Comparison of ENCODE assay signal across 29 mouse cellular contexts in genomic region chr6:71081230-71081629, GRCm38 (mm10).
DNase-seq lines count a peak whose midpoint lies in the region; ATAC-seq and TF ChIP-seq lines count a peak whose summit lies in the region.
"Had no signal": no experiment of that assay in that cellular context is flagged by ENCODE, and none has a peak within 500 bp of the region (broad histone marks: within the 10 kb centered on the region; RNA-seq: fewer than 3 reads in every experiment).

No protein-coding gene starts in this region.

- no peak for TF ChIP-seq POLR2A in limb, embryonic 14.5 days (IDR thresholded peaks at IDR 0.05; ENCODE audit: borderline replicate concordance, extremely low read depth, insufficient read depth, insufficient read length)

- no peak overlapping the region for H3K9ac ChIP-seq in embryonic facial prominence, embryonic 14.5 days (ENCODE audit: low read depth, low read length)
- H3K9ac ChIP-seq in hindbrain, embryonic 15.5 days, result no peak overlapping the region
- H3K9ac ChIP-seq in midbrain, postnatal 0 days (replicated peaks; ENCODE audit: low read length, poor library complexity, severe bottlenecking), result no peak overlapping the region
- no peak overlapping the region for H3K9ac ChIP-seq in midbrain, embryonic 15.5 days
- no peak overlapping the region for H3K9ac ChIP-seq in limb, embryonic 14.5 days (ENCODE audit: low read depth, low read length, severe bottlenecking)
- H3K9ac ChIP-seq: embryonic facial prominence, embryonic 12.5 days; heart, embryonic 15.5 days; limb, embryonic 15.5 days; liver, embryonic 13.5 days; midbrain, embryonic 12.5 days had no signal

- no peak overlapping the region for H3K4me3 ChIP-seq in embryonic facial prominence, embryonic 14.5 days (ENCODE audit: low read depth, low read length)
- H3K4me3 ChIP-seq in embryonic facial prominence, embryonic 10.5 days, result no peak overlapping the region
- no peak overlapping the region for H3K4me3 ChIP-seq in hindbrain, embryonic 15.5 days
- H3K4me3 ChIP-seq in hindbrain, embryonic 10.5 days, result no peak overlapping the region
- H3K4me3 ChIP-seq in midbrain, postnatal 0 days (ENCODE audit: low read depth, low read length), result no peak overlapping the region
- no peak overlapping the region for H3K4me3 ChIP-seq in midbrain, embryonic 15.5 days
- H3K4me3 ChIP-seq in limb, embryonic 14.5 days (replicated peaks; ENCODE audit: low read length), result no peak overlapping the region
- H3K4me3 ChIP-seq: embryonic facial prominence, embryonic 12.5 days; erythroblast, embryonic 14.5 days; heart, embryonic 10.5 days; heart, embryonic 15.5 days; limb, embryonic 15.5 days; liver, embryonic 13.5 days; megakaryocyte, embryonic 14.5 days; midbrain, embryonic 12.5 days had no signal

- no peak for ATAC-seq in embryonic facial prominence, embryonic 14.5 days (ENCODE audit: low read depth)
- peak; percentile 48; the same call in 1 of the 2 replicates for ATAC-seq in hindbrain, embryonic 15.5 days (ENCODE audit: low FRiP score, low read depth)
- no peak; the same call in 1 of the 2 replicates for ATAC-seq in midbrain, postnatal 0 days (ENCODE audit: low FRiP score)
- ATAC-seq in midbrain, embryonic 15.5 days (replicated peaks), result no peak
- no peak for ATAC-seq in limb, embryonic 14.5 days (ENCODE audit: low FRiP score, low read depth)
- ATAC-seq: intestine, embryonic 16.5 days; lung, postnatal 0 days had no signal

- no peak overlapping the region; the same call in 1 of the 2 replicates for H3K27ac ChIP-seq in embryonic facial prominence, embryonic 14.5 days (replicated peaks; ENCODE audit: low read depth, low read length)
- no peak overlapping the region for H3K27ac ChIP-seq in embryonic facial prominence, embryonic 10.5 days (replicated peaks)
- no peak overlapping the region for H3K27ac ChIP-seq in hindbrain, embryonic 15.5 days (replicated peaks)
- no peak overlapping the region for H3K27ac ChIP-seq in hindbrain, embryonic 10.5 days
- no peak overlapping the region for H3K27ac ChIP-seq in midbrain, postnatal 0 days (ENCODE audit: low read depth, low read length)
- no peak overlapping the region for H3K27ac ChIP-seq in midbrain, embryonic 15.5 days
- H3K27ac ChIP-seq in limb, embryonic 14.5 days (replicated peaks; ENCODE audit: low read depth, low read length), result no peak overlapping the region
- H3K27ac ChIP-seq: embryonic facial prominence, embryonic 12.5 days; heart, embryonic 10.5 days; heart, embryonic 15.5 days; limb, embryonic 15.5 days; liver, embryonic 13.5 days; midbrain, embryonic 12.5 days had no signal

- H3K27me3 ChIP-seq in embryonic facial prominence, embryonic 14.5 days (replicated peaks; ENCODE audit: control insufficient read depth, insufficient read depth, low read length), result no peaks in the 10 kb centered on the region
- no peaks in the 10 kb centered on the region for H3K27me3 ChIP-seq in embryonic facial prominence, embryonic 10.5 days (replicated peaks; ENCODE audit: low read depth, poor library complexity, severe bottlenecking)
- H3K27me3 ChIP-seq in hindbrain, embryonic 15.5 days, result no peaks in the 10 kb centered on the region
- no peaks in the 10 kb centered on the region for H3K27me3 ChIP-seq in hindbrain, embryonic 10.5 days (ENCODE audit: insufficient read depth, poor library complexity, severe bottlenecking)
- H3K27me3 ChIP-seq in midbrain, postnatal 0 days (ENCODE audit: insufficient read depth, low read length), result no peaks in the 10 kb centered on the region
- H3K27me3 ChIP-seq in midbrain, embryonic 15.5 days (replicated peaks), result no peaks in the 10 kb centered on the region
- no peaks in the 10 kb centered on the region for H3K27me3 ChIP-seq in limb, embryonic 14.5 days (ENCODE audit: control insufficient read depth, insufficient read depth, low read length)
- H3K27me3 ChIP-seq: embryonic facial prominence, embryonic 12.5 days; heart, embryonic 15.5 days; limb, embryonic 15.5 days; liver, embryonic 13.5 days; megakaryocyte, embryonic 14.5 days; Patski had no signal

- no peaks in the 10 kb centered on the region for H3K4me1 ChIP-seq in embryonic facial prominence, embryonic 14.5 days (ENCODE audit: control insufficient read depth, insufficient read depth, low read length)
- H3K4me1 ChIP-seq in embryonic facial prominence, embryonic 10.5 days, result no peaks in the 10 kb centered on the region
- H3K4me1 ChIP-seq in hindbrain, embryonic 15.5 days (replicated peaks), result no peaks in the 10 kb centered on the region; the same call in 1 of the 2 replicates
- no peaks in the 10 kb centered on the region for H3K4me1 ChIP-seq in hindbrain, embryonic 10.5 days (replicated peaks)
- no peaks in the 10 kb centered on the region for H3K4me1 ChIP-seq in midbrain, postnatal 0 days (ENCODE audit: insufficient read depth, low read length)
- H3K4me1 ChIP-seq in midbrain, embryonic 15.5 days, result no peaks in the 10 kb centered on the region
- peaks cover 9% of the 10 kb centered on the region for H3K4me1 ChIP-seq in limb, embryonic 14.5 days (ENCODE audit: control insufficient read depth, insufficient read depth, low read length)
- H3K4me1 ChIP-seq: embryonic facial prominence, embryonic 12.5 days; heart, embryonic 10.5 days; heart, embryonic 15.5 days; liver, embryonic 13.5 days; megakaryocyte, embryonic 14.5 days; midbrain, embryonic 12.5 days had no signal

- no peaks in the 10 kb centered on the region for H3K36me3 ChIP-seq in embryonic facial prominence, embryonic 14.5 days (ENCODE audit: control insufficient read depth, insufficient read depth, low read length)
- H3K36me3 ChIP-seq in embryonic facial prominence, embryonic 10.5 days (replicated peaks), result no peaks in the 10 kb centered on the region
- H3K36me3 ChIP-seq in hindbrain, embryonic 15.5 days, result no peaks in the 10 kb centered on the region
- no peaks in the 10 kb centered on the region for H3K36me3 ChIP-seq in hindbrain, embryonic 10.5 days
- H3K36me3 ChIP-seq in midbrain, postnatal 0 days (ENCODE audit: insufficient read depth, low read length), result no peaks in the 10 kb centered on the region
- H3K36me3 ChIP-seq in midbrain, embryonic 15.5 days (replicated peaks), result no peaks in the 10 kb centered on the region
- H3K36me3 ChIP-seq in limb, embryonic 14.5 days (ENCODE audit: control insufficient read depth, insufficient read depth, low read length), result no peaks in the 10 kb centered on the region
- H3K36me3 ChIP-seq: embryonic facial prominence, embryonic 12.5 days; heart, embryonic 10.5 days; heart, embryonic 15.5 days; limb, embryonic 15.5 days; liver, embryonic 13.5 days; midbrain, embryonic 12.5 days had no signal

- peak; percentile 56 for DNase-seq in embryonic facial prominence, embryonic 14.5 days (ENCODE audit: low spot score)
- no peak for DNase-seq in embryonic facial prominence, embryonic 10.5 days (ENCODE audit: low spot score)
- DNase-seq in hindbrain, embryonic 10.5 days (ENCODE audit: low spot score), result no peak
- peak; percentile 35 for DNase-seq in midbrain, postnatal 0 days (ENCODE audit: low spot score)
- DNase-seq in limb, embryonic 14.5 days (ENCODE audit: low spot score), result peak; percentile 55
- DNase-seq in adrenal gland, adult (ENCODE audit: inconsistent age in 2 of 2, low spot score in 1 of 2), result no peak
- DNase-seq: adrenal gland, postnatal 14 days; cerebellum, adult 18-20 months; cerebellum, postnatal 25 days; gastrocnemius, postnatal 14 days; heart, postnatal 36 days; kidney, postnatal 10 days; layer of hippocampus, adult 9-11 months; liver, embryonic 13.5 days; lung, adult 18-20 months; lung, postnatal 4 days; thymus, postnatal 14 days had no signal

- H3K4me2 ChIP-seq in embryonic facial prominence, embryonic 14.5 days (ENCODE audit: low read depth, low read length), result no peak overlapping the region
- H3K4me2 ChIP-seq in hindbrain, embryonic 15.5 days, result no peak overlapping the region
- no peak overlapping the region for H3K4me2 ChIP-seq in midbrain, postnatal 0 days (ENCODE audit: low read depth, low read length, poor library complexity, severe bottlenecking)
- no peak overlapping the region for H3K4me2 ChIP-seq in midbrain, embryonic 15.5 days
- no peak overlapping the region for H3K4me2 ChIP-seq in limb, embryonic 14.5 days (replicated peaks; ENCODE audit: low read depth, low read length, severe bottlenecking)
- H3K4me2 ChIP-seq: embryonic facial prominence, embryonic 12.5 days; heart, embryonic 15.5 days; limb, embryonic 15.5 days; liver, embryonic 13.5 days; midbrain, embryonic 12.5 days had no signal

- WGBS in embryonic facial prominence, embryonic 14.5 days, result 52% methylated on average over 6 of the region's 6 CpGs
- WGBS in embryonic facial prominence, embryonic 10.5 days, result 80% methylated on average over 6 of the region's 6 CpGs
- 71% methylated on average over 6 of the region's 6 CpGs for WGBS in hindbrain, embryonic 15.5 days
- 89% methylated on average over 6 of the region's 6 CpGs for WGBS in hindbrain, embryonic 10.5 days
- WGBS in midbrain, postnatal 0 days, result 63% methylated on average over 6 of the region's 6 CpGs
- WGBS in midbrain, embryonic 15.5 days, result 76% methylated on average over 6 of the region's 6 CpGs
- 33% methylated on average over 6 of the region's 6 CpGs for WGBS in limb, embryonic 14.5 days

- TF ChIP-seq CTCF in midbrain, postnatal 0 days (IDR thresholded peaks at IDR 0.05), result no peak

- H3K9me3 ChIP-seq in embryonic facial prominence, embryonic 14.5 days (ENCODE audit: control insufficient read depth, low read length), result no peaks in the 10 kb centered on the region
- H3K9me3 ChIP-seq in embryonic facial prominence, embryonic 10.5 days, result no peaks in the 10 kb centered on the region
- H3K9me3 ChIP-seq in hindbrain, embryonic 15.5 days, result no peaks in the 10 kb centered on the region
- no peaks in the 10 kb centered on the region for H3K9me3 ChIP-seq in hindbrain, embryonic 10.5 days
- H3K9me3 ChIP-seq in midbrain, postnatal 0 days (ENCODE audit: low read length), result no peaks in the 10 kb centered on the region
- H3K9me3 ChIP-seq in midbrain, embryonic 15.5 days, result no peaks in the 10 kb centered on the region
- H3K9me3 ChIP-seq in limb, embryonic 14.5 days (ENCODE audit: control insufficient read depth, low read length), result no peaks in the 10 kb centered on the region
- H3K9me3 ChIP-seq: embryonic facial prominence, embryonic 12.5 days; heart, embryonic 10.5 days; heart, embryonic 15.5 days; limb, embryonic 15.5 days; liver, embryonic 13.5 days; megakaryocyte, embryonic 14.5 days; midbrain, embryonic 12.5 days had no signal

Comparison
In these comparisons a context has a peak if more than half of its experiments do, and no peak if none do; other contexts are left out.
1. DNase-seq: peak in embryonic facial prominence, embryonic 14.5 days (single experiment), midbrain, postnatal 0 days (single experiment) and limb, embryonic 14.5 days (single experiment); none in embryonic facial prominence, embryonic 10.5 days (single experiment), hindbrain, embryonic 10.5 days (single experiment) and adrenal gland, adult (0 of 2).